11 mouse cellular contexts compared by ENCODE assay signal in genomic region chr7:133014631-133015030, GRCm38 (mm10).
DNase-seq lines count a peak whose midpoint lies in the region; ATAC-seq and TF ChIP-seq lines count a peak whose summit lies in the region.
"Had no signal": no experiment of that assay in that cellular context is flagged by ENCODE, and none has a peak within 500 bp of the region (broad histone marks: within the 10 kb centered on the region; RNA-seq: fewer than 3 reads in every experiment).

No protein-coding gene starts in this region.

- peak overlapping the region; percentile 56; the same call in 1 of the 2 replicates for H3K9ac ChIP-seq in heart, embryonic 14.5 days (ENCODE audit: low read length)
- H3K9ac ChIP-seq in embryonic facial prominence, embryonic 12.5 days, result no peak overlapping the region
- H3K9ac ChIP-seq in limb, embryonic 13.5 days, result no peak overlapping the region
- H3K9ac ChIP-seq: liver, embryonic 14.5 days had no signal

- TF ChIP-seq CTCF in lung, adult 2 months (IDR thresholded peaks at IDR 0.05; ENCODE audit: insufficient read depth, low read length), result no peak

- no peak for ATAC-seq in heart, embryonic 14.5 days (ENCODE audit: insufficient number of reproducible peaks, insufficient read depth, low FRiP score, low read depth)
- ATAC-seq in embryonic facial prominence, embryonic 12.5 days (ENCODE audit: insufficient number of reproducible peaks, insufficient read depth, low FRiP score, low TSS enrichment), result no peak
- ATAC-seq in limb, embryonic 13.5 days (ENCODE audit: low FRiP score, low read depth), result no peak

- H3K27ac ChIP-seq in heart, embryonic 14.5 days (replicated peaks in 1 of 2; ENCODE audit: control insufficient read depth in 1 of 2, insufficient read depth in 1 of 2, low read depth in 2 of 2, low read length in 2 of 2), result peak overlapping the region; percentile 70 to 88
- 0 out of 2 replicates have a peak overlapping the region, but pooled peaks have one; percentile 9 for H3K27ac ChIP-seq in embryonic facial prominence, embryonic 12.5 days
- peak overlapping the region; percentile 44; the same call in 1 of the 2 replicates for H3K27ac ChIP-seq in limb, embryonic 13.5 days
- H3K27ac ChIP-seq: kidney, postnatal 0 days; liver, embryonic 14.5 days had no signal

- H3K4me1 ChIP-seq in heart, embryonic 14.5 days (ENCODE audit: control insufficient read depth in 2 of 2, insufficient read depth in 2 of 2, low read length in 2 of 2), result peaks cover 49 to 77% of the 10 kb centered on the region in 2 experiments
- H3K4me1 ChIP-seq in embryonic facial prominence, embryonic 12.5 days, result peaks cover 66% of the 10 kb centered on the region
- H3K4me1 ChIP-seq in limb, embryonic 13.5 days, result peaks cover 62% of the 10 kb centered on the region
- H3K4me1 ChIP-seq in lung, adult 2 months (ENCODE audit: control insufficient read depth, insufficient read depth, low read length), result peaks cover 13% of the 10 kb centered on the region

- H3K9me3 ChIP-seq in heart, embryonic 14.5 days (ENCODE audit: control insufficient read depth, low read length), result no peaks in the 10 kb centered on the region
- H3K9me3 ChIP-seq in embryonic facial prominence, embryonic 12.5 days, result no peaks in the 10 kb centered on the region
- no peaks in the 10 kb centered on the region for H3K9me3 ChIP-seq in limb, embryonic 13.5 days

- H3K36me3 ChIP-seq in heart, embryonic 14.5 days (ENCODE audit: control insufficient read depth, insufficient read depth, low read length), result peaks cover 8% of the 10 kb centered on the region
- peaks cover 16% of the 10 kb centered on the region for H3K36me3 ChIP-seq in embryonic facial prominence, embryonic 12.5 days
- H3K36me3 ChIP-seq in limb, embryonic 13.5 days, result 0 out of 2 replicates have a peak, but pooled peaks cover 5% of the 10 kb centered on the region

- 86% methylated on average over 14 of the region's 14 CpGs for WGBS in heart, embryonic 14.5 days
- WGBS in embryonic facial prominence, embryonic 12.5 days, result 91% methylated on average over 14 of the region's 14 CpGs
- 91% methylated on average over 14 of the region's 14 CpGs for WGBS in limb, embryonic 13.5 days
- 93% methylated on average over 14 of the region's 14 CpGs for WGBS in lung, adult 2 months

- H3K4me3 ChIP-seq in heart, embryonic 14.5 days (ENCODE audit: control insufficient read depth in 1 of 2, insufficient read depth in 1 of 2, low read depth in 1 of 2, low read length in 2 of 2), result no peak overlapping the region
- no peak overlapping the region for H3K4me3 ChIP-seq in embryonic facial prominence, embryonic 12.5 days
- H3K4me3 ChIP-seq in limb, embryonic 13.5 days, result no peak overlapping the region
- H3K4me3 ChIP-seq in lung, adult 2 months (replicated peaks; ENCODE audit: extremely low read depth, low read depth, low read length), result no peak overlapping the region

- H3K27me3 ChIP-seq in heart, embryonic 14.5 days (ENCODE audit: control insufficient read depth, insufficient read depth, low read length), result no peaks in the 10 kb centered on the region
- H3K27me3 ChIP-seq in embryonic facial prominence, embryonic 12.5 days, result no peaks in the 10 kb centered on the region
- no peaks in the 10 kb centered on the region for H3K27me3 ChIP-seq in limb, embryonic 13.5 days

- TF ChIP-seq POLR2A in lung, adult 2 months (IDR thresholded peaks at IDR 0.05; ENCODE audit: borderline replicate concordance, extremely low read depth, low read depth, low read length), result no peak

- intact Hi-C loops in heart, postnatal 14 days (cut with DNase I), result no loop called here

- no peak for DNase-seq in heart, postnatal 14 days
- DNase-seq in cerebellum, postnatal 25 days, result peak; percentile 53 to 61
- DNase-seq in lung, postnatal 10 days, result no peak
- DNase-seq in adrenal gland, postnatal 25 days, result no peak
- no peak for DNase-seq in lung, adult 2 months
- DNase-seq: gastrocnemius, postnatal 36 days had no signal

- peak overlapping the region; percentile 42 for H3K4me2 ChIP-seq in heart, embryonic 14.5 days (ENCODE audit: low read length)
- no peak overlapping the region for H3K4me2 ChIP-seq in embryonic facial prominence, embryonic 12.5 days (replicated peaks)
- H3K4me2 ChIP-seq in limb, embryonic 13.5 days (replicated peaks), result no peak overlapping the region; the same call in 1 of the 2 replicates

Comparison
In these comparisons a context has a peak if more than half of its experiments do, and no peak if none do; other contexts are left out.
1. H3K27ac ChIP-seq: peak in every context shown above with its lines; median percentile 79 in heart, embryonic 14.5 days; 44 in limb, embryonic 13.5 days; 9 in embryonic facial prominence, embryonic 12.5 days.
2. DNase-seq: peak in cerebellum, postnatal 25 days (2 of 2); none in heart, postnatal 14 days (0 of 2), lung, postnatal 10 days (single experiment), adrenal gland, postnatal 25 days (single experiment) and lung, adult 2 months (single experiment).